Mouse (Mus musculus) retina, embryonic 14.5 days (tissue): Measurements from ENCODE around the gene Exog.
A peak's percentile ranks its signal among the peaks of the same experiment; 100 is the strongest.

Experiments
- DNase-seq: peaks from one replicate; pipeline ENCODE4 v3.0.0-alpha.2; 2015; ENCODE audit warnings: low spot score

Gene Exog

GRCm38 (mm10) chr9:119460410-119460809 is 15.7 kb downstream of the Exog start:
- peak; percentile 88 for DNase-seq

GRCm38 (mm10) chr9:119465056-119465455 is 20.3 kb downstream of the Exog start:
- DNase-seq: no peak

GRCm38 (mm10) chr9:119465595-119465994 is 20.9 kb downstream of the Exog start:
- peak; percentile 75 for DNase-seq

GRCm38 (mm10) chr9:119469691-119470353 is 25.1 kb downstream of the Exog start:
- DNase-seq: no peak

GRCm38 (mm10) chr9:119472412-119472918 is 27.7 kb downstream of the Exog start:
- DNase-seq: no peak

GRCm38 (mm10) chr9:119473011-119473410 is 28.3 kb downstream of the Exog start:
- DNase-seq: no peak

GRCm38 (mm10) chr9:119473608-119474164 is 28.9 kb downstream of the Exog start:
- no peak for DNase-seq

- DNase-seq: peak; percentile 11
These were observed 30.2 kb downstream of the Exog start for GRCm38 (mm10) chr9:119474717-119475611.

GRCm38 (mm10) chr9:119477754-119478153 is 33.0 kb downstream of the Exog start:
- DNase-seq: no peak

GRCm38 (mm10) chr9:119478345-119478744 is 33.6 kb downstream of the Exog start:
- no peak for DNase-seq

GRCm38 (mm10) chr9:119479297-119479696 is 34.6 kb downstream of the Exog start:
- DNase-seq: no peak

GRCm38 (mm10) chr9:119481612-119482011 is 36.9 kb downstream of the Exog start:
- no peak for DNase-seq

GRCm38 (mm10) chr9:119483554-119484353 is 39.0 kb downstream of the Exog start:
- no peak for DNase-seq

- no peak for DNase-seq
These were observed 39.7 kb downstream of the Exog start for GRCm38 (mm10) chr9:119484420-119484819.

- no peak for DNase-seq
These were observed 40.1 kb downstream of the Exog start for GRCm38 (mm10) chr9:119484868-119485267.

GRCm38 (mm10) chr9:119496354-119496753 is 51.6 kb downstream of the Exog start:
- no peak for DNase-seq

- no peak for DNase-seq
These were observed 52.2 kb downstream of the Exog start for GRCm38 (mm10) chr9:119496960-119497359.

- DNase-seq: no peak
These were observed 53.0 kb downstream of the Exog start for GRCm38 (mm10) chr9:119497546-119498246.

- DNase-seq: peak; percentile 76
These were observed 53.5 kb downstream of the Exog start for GRCm38 (mm10) chr9:119498247-119498607.

GRCm38 (mm10) chr9:119498885-119499284 is 54.1 kb downstream of the Exog start:
- DNase-seq: no peak

- no peak for DNase-seq
These were observed 58.9 kb downstream of the Exog start for GRCm38 (mm10) chr9:119503613-119504012.
